Mouse (Mus musculus) kidney, adult 2 months (tissue): ENCODE measurements around the gene Dedd. TPM values are rescaled to one million over a fixed set of nuclear protein-coding genes. Genes with fewer than 3 reads are reported as not detected.

Source experiments
- DNase-seq: peaks from one replicate; pipeline ENCODE4 v3.0.0; 2021
- H3K27ac ChIP-seq: fragments of 200-500 bp; 2 replicates; pipeline ENCODE4 v1.5.1; 2012; ENCODE audit warnings: low read depth, low read length, control low read depth, inconsistent platforms; ENCODE audit not compliant: insufficient read depth
- H3K27me3 ChIP-seq: fragments of 200-500 bp; replicated peaks from 2 replicates; pipeline ENCODE4 v1.6.1; 2012; ENCODE audit warnings: mild to moderate bottlenecking, moderate library complexity, low read length, inconsistent platforms; ENCODE audit not compliant: control insufficient read depth, insufficient read depth
- H3K36me3 ChIP-seq: fragments of 200-500 bp; 2 replicates; pipeline ENCODE4 v1.6.1; 2012; ENCODE audit warnings: mild to moderate bottlenecking, moderate library complexity, low read length, inconsistent platforms; ENCODE audit not compliant: control insufficient read depth, insufficient read depth
- H3K4me1 ChIP-seq: fragments of 200-500 bp; 2 replicates; pipeline ENCODE4 v1.6.1; 2011; ENCODE audit warnings: low read length; ENCODE audit not compliant: control insufficient read depth, insufficient read depth
- H3K4me3 ChIP-seq: fragments of 200-500 bp; 2 replicates; pipeline ENCODE4 v1.5.1; 2011; ENCODE audit warnings: mild to moderate bottlenecking, low read depth, low read length, control low read depth; ENCODE audit not compliant: insufficient read depth
- CTCF ChIP-seq: fragments of 200-500 bp; conservative IDR thresholded peaks from 2 replicates; pipeline ENCODE4 v1.5.1; 2011; ENCODE audit warnings: low read depth, mild to moderate bottlenecking, control low read depth, low read length, moderate library complexity, mixed read lengths; ENCODE audit not compliant: insufficient read depth, insufficient read length
- POLR2A ChIP-seq: fragments of 200-500 bp; IDR thresholded peaks from one replicate; pipeline ENCODE4 v1.6.1; 2011; ENCODE audit warnings: low read depth, low read length, control low read depth
- WGBS: fragments of 180-500 bp; shearing (Covaris S2); methylation state at CpG from one replicate; pipeline ENCODE4 v1.1.7; 2018; 5-methylcytosine and 5-hydroxymethylcytosine counted together
- polyA plus RNA-seq: library from polyadenylated mRNA; depleted of rRNA; stranded (reverse); fragments of >200 nt; gene quantifications from 2 replicates; pipeline ENCODE4 v1.2.3, GENCODE M21; 2012

Dedd gene
- polyA plus RNA-seq, 1 experiment: 48.6 TPM

GRCm38 (mm10) chr1:171373946-171374345 lies 45.0 kb downstream of the Dedd start:
- DNase-seq: no peak
- no peak overlapping the region for H3K4me3 ChIP-seq
- 7% methylated on average over 4 of the region's 4 CpGs for WGBS
- no peaks in the 10 kb centered on the region for H3K27me3 ChIP-seq
- no peak overlapping the region for H3K27ac ChIP-seq
- TF ChIP-seq CTCF: no peak
- TF ChIP-seq POLR2A: no peak
- no peaks in the 10 kb centered on the region for H3K36me3 ChIP-seq
- no peaks in the 10 kb centered on the region; the same call in 1 of the 2 replicates for H3K4me1 ChIP-seq

GRCm38 (mm10) chr1:171375646-171376097 lies 46.7 kb downstream of the Dedd start:
- H3K36me3 ChIP-seq: no peaks in the 10 kb centered on the region
- WGBS: 50% methylated on average over 9 of the region's 9 CpGs
- no peak overlapping the region for H3K4me3 ChIP-seq
- H3K27ac ChIP-seq: no peak overlapping the region
- no peaks in the 10 kb centered on the region for H3K27me3 ChIP-seq
- no peak for TF ChIP-seq CTCF
- TF ChIP-seq POLR2A: no peak
- H3K4me1 ChIP-seq: no peaks in the 10 kb centered on the region
- no peak for DNase-seq

- Histone ChIP-seq H3K4me3 (no peak overlapping the region), H3K4me1 (no peaks in the 10 kb centered on the region), H3K27ac (no peak overlapping the region), H3K27me3 (no peaks in the 10 kb centered on the region), H3K36me3 (no peaks in the 10 kb centered on the region)
- no peak for TF ChIP-seq CTCF
- no peak for TF ChIP-seq POLR2A
- no peak for DNase-seq
- WGBS: 89% methylated on average over 6 of the region's 6 CpGs
Observed at GRCm38 (mm10) chr1:171378298-171378697, 49.4 kb downstream of the Dedd start.

GRCm38 (mm10) chr1:171379935-171380599 lies 51.1 kb downstream of the Dedd start:
- Histone ChIP-seq H3K27ac (no peak overlapping the region), H3K4me1 (no peaks in the 10 kb centered on the region), H3K27me3 (no peaks in the 10 kb centered on the region), H3K4me3 (peak overlapping the region; percentile 9; the same call in 1 of the 2 replicates), H3K36me3 (no peaks in the 10 kb centered on the region)
- WGBS: 3% methylated on average over 31 of the region's 31 CpGs
- DNase-seq: peak; percentile 85
- TF ChIP-seq CTCF: peak; percentile 73
- no peak for TF ChIP-seq POLR2A

GRCm38 (mm10) chr1:171382096-171382620 lies 53.2 kb downstream of the Dedd start:
- H3K4me3 ChIP-seq: no peak overlapping the region
- H3K27me3 ChIP-seq: no peaks in the 10 kb centered on the region
- no peaks in the 10 kb centered on the region for H3K36me3 ChIP-seq
- no peak for DNase-seq
- H3K27ac ChIP-seq: no peak overlapping the region
- no peak for TF ChIP-seq CTCF
- no peak for TF ChIP-seq POLR2A
- no peaks in the 10 kb centered on the region for H3K4me1 ChIP-seq
- WGBS: 82% methylated on average over 11 of the region's 11 CpGs

GRCm38 (mm10) chr1:171384361-171384760 lies 55.4 kb downstream of the Dedd start:
- no peak for TF ChIP-seq CTCF
- TF ChIP-seq POLR2A: no peak
- DNase-seq: no peak
- no peak overlapping the region for H3K27ac ChIP-seq
- WGBS: 47% methylated on average over 9 of the region's 9 CpGs
- H3K4me1 ChIP-seq: no peaks in the 10 kb centered on the region
- H3K27me3 ChIP-seq: no peaks in the 10 kb centered on the region
- H3K36me3 ChIP-seq: no peaks in the 10 kb centered on the region
- H3K4me3 ChIP-seq: no peak overlapping the region

GRCm38 (mm10) chr1:171385171-171385570 lies 56.2 kb downstream of the Dedd start:
- TF ChIP-seq POLR2A (no peak), CTCF (0 out of 2 replicates have a peak, but pooled peaks have one; percentile 11)

More at GRCm38 (mm10) chr1:171385171-171385570, 56.2 kb downstream of the Dedd start:
- no peak for DNase-seq
- 63% methylated on average over 9 of the region's 9 CpGs for WGBS
- no peak overlapping the region for H3K27ac ChIP-seq
- H3K4me3 ChIP-seq: no peak overlapping the region
- no peaks in the 10 kb centered on the region for H3K36me3 ChIP-seq
- H3K4me1 ChIP-seq: no peaks in the 10 kb centered on the region
- no peaks in the 10 kb centered on the region for H3K27me3 ChIP-seq
